Mouse (Mus musculus) c-Kit-positive CD71-positive TER-119-negative erythroid progenitor cells, embryonic 14.5 days (primary cell): Measurements from ENCODE around the gene Hephl1.
"Not testable (repeated sequence)": the region's sequence is repeated elsewhere in the genome, so short reads cannot be mapped to it uniquely, and the experiment has no call there.

Experiments
- DNase-seq: peaks from one replicate; pipeline ENCODE4 v3.0.0-alpha.2; 2013; ENCODE audit warnings: low read depth

Hephl1 gene

DNA sequence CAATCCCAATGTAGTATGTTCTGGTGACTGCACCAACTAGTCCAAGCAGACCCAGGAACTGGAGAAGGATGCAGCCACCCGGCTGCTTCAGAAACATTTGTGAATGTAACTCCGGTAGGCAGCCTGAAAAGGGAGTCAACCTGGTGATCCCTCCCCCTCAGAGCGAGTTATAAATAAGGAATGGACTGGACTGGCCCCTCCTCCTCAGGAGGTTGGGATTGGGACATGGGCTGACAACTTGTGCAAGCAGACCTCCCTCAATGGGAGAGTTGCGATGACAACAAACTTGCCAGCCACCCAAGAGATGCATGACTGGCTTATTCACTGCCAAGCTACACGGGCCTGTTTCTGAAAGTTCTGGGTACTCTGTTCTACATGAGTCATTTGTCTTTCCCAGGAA lies at the start of gene Hephl1:
TSS of gene Hephl1 (minus strand) at position 101 of the 400 bp plus-strand sequence.
- no peak for DNase-seq

DNA sequence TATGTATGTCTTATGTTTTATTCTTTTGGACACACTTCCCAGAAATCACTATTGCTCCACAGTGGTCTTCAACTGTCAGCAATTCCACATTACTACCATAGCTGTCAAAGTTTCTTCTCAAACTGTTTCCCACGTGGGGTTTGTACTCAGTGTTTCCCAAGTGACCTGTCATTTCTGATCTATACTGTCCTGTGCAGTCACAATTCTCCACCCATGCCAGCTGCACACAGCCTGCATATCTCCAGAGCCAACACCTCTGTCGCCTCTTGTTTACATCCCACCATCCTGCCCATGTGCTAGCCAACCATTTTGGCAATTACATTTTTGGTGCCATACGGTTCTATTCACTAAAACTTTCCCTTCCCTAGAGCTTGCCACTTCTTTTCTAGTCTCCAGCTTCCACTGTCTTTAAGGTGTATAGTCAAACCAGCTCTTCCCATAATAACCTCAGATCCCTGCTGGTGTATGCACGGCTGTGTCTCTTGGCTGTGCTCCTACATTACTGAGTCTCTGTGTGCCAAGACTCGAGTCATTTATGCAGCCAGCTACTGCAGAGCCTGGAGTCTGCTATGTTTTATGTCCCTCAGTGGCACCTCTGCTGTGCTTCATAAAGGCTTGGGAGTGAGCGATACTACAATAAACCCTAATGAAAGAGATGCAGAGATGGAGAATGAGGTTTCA lies 37.5 kb upstream of the Hephl1 start:
- no peak for DNase-seq

DNA sequence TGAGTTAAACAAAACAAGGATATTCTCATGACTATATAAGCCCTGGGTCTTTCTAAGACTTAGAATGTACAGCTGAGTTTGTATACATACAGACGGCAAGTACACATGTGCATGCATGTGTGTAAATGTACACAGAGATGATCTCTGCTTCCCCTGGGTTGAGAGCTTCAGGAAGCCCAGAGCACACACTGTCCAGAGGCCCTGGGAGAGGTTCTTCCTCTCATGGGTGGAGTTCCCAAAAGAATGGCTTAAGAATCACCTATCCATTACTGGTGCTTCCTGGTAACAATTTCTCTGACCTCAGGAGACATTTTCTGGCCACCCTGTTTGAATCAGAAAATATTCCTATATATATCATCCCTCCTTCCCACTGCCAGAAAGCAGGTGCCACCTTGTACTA lies 28.6 kb upstream of the Hephl1 start:
- DNase-seq: no peak

DNA sequence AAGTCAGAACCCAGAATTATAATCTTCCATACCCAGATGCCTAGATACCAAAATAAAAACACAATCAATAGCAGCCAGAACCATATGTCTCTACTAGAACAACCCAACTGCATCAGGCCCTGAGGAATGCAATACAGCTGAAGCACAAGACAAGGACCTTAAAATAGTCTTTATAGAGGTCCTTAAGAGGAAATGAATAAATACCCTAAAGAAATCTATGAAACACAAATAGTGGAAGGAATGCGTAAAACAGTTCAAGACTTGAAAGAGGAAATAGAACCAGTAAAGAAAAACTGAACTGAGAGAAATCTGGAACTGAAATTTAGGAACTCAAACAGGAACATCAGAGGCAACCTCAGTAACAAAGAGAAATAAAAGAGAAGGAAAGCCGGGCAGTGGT lies 14.0 kb upstream of the Hephl1 start:
- DNase-seq: no peak

DNA sequence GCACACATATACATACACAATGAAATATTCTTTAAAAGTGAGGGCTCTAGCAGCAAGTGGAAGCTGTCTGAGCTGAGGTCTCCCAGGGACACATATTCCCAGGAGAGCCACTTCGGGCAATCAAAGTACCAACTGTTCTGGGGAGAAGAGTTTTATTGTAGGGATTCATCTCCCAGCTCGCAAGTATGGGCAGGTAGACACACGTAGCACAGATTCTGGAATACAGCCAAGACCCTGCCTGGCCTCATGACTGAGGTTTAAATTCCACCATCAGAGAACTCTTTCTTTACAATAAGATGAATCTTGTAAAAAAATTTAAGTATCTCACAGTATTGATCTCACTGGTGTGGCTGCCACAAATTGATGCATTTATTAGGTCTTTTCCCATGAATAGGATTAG lies 10.5 kb upstream of the Hephl1 start:
- DNase-seq: no peak

DNA sequence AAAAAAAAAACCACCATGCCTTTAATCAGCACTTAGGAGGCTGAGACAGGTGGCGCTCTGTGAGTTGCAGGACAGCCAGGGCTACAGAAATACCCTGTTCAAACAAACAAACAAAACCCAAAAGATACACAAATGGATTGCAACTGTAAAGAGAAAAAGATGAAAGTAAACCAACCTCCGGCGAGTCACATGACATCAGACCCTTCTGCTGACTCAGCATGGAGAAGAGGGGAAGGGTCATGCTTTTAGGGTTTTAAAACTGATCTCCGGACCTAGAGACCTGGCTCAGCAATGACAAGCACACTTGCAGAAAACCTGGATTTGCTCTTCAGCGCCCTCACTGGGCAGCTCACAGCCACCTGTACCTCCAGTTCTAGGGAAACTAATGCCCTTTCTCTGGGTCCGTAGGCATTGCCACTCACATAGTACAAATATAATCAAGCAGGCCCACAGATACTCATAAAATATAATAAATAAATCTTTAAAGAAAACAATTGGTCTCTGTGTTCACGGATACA lies 9.0 kb upstream of the Hephl1 start:
- DNase-seq: no peak

DNA sequence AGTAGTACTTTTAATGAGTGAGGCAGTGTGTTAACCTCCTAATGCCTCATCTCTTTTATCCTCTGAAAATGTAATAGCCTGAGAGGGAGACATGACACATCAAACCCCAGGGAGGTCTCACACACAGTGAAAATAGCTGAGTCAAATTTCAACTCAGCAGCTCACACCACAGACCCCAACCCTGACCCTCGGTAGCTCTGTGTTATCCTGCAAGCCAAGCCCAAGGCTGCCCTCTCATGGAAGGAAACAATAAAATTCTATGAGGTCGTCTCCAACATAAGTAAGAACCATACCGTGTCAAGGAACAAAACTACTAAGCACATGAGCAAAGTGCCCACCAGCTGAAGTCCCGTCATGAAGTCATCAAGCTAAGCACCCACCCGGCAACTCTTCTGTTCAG lies 8.3 kb upstream of the Hephl1 start:
- DNase-seq: no peak

DNA sequence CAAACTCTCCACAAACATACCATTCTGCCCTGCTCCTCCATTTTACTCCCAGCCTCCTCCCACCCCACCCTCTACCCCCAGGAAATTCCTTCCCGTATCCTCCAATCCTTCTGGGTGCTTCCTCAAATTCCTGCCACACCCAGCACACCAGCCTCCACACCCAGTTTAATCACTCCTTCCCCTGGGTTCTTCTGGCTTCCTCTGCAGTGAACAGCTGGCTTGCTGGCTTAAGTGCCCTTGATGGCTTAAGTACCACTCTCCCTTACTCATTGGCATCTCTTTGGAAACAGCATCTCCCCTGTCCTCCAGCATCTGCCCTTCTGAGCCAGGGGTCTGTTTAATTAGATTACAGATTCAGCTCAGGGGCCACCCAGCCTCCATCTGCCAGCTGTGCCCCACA lies 7.6 kb upstream of the Hephl1 start:
- DNase-seq: no peak

DNA sequence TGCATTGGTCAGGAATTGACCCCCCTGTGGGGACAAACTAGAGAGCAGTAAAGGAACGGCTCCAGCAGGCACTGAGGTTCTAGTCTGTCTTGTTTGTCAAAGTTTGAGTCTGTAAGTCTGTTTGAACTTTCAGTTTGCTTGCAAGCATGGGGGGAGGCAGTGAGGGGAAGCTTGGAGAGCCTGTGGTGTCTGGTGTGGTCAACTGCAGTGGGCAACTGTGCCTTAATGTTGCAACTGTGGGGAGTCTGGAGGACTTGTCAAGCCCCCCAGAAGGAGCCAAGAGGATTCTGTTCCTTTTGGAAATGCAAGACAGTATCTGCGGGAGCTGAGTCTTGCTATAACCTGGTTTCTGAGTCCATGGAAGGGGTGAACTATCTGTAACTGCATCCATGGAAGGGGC lies 4.3 kb upstream of the Hephl1 start:
- no peak for DNase-seq

DNA sequence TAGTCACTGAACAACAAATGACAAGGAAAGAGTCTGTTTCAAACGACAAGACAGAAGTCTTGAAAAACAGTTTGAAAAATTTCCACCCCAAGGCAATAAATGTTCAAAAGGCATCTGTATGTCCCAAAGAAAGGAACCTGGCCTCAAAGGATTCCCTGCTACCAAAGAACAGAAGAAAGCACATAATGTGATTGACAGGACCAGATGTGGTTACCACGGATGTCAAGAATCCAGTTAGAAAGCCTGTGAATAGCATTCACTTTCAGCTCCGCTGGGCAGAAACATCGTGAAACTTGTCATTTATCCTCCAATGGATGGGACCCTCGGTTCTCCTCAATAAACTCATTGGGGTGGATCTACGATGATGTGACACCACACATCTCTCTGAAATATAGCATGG lies 2.2 kb upstream of the Hephl1 start:
- no peak for DNase-seq

DNA sequence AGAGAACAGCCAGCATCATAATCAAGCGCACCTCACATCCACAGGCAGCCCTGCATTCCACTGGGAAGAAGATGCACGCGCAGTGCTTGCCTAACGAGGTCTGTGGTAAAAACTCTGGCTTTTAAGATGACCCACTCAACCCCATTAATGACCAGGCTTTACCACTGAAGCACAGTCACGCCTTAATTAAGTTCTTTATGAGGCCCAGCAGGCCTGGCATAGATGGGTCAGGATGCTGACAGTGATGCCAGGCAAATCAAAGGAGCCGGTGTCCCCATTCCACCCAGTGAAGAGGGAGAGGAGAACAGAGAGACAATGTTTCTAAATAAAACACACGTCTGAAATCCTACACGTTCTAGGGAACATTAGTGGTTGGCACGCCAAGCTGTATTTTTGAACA lies 3.8 kb downstream of the Hephl1 start:
- no peak for DNase-seq

DNA sequence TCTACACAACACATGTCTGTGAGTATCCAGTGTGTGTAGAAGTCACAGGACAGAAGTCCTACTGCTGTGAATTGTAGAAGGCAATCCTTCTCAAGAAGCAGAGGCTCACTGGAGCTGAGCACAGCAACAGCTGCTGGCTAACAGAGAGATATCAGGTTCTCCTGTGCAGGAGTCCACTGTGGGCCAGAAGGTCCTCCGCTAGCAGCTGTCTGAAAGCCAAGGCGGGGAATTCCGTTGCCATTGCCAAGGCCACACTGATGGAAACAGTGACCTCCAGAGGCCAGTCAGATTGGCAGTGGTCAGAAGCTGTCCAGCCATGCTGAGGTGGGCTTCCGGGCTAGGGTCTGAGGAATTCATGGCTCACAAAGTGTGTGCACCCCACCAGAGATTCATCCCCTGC lies 6.8 kb downstream of the Hephl1 start:
- DNase-seq: no peak

DNA sequence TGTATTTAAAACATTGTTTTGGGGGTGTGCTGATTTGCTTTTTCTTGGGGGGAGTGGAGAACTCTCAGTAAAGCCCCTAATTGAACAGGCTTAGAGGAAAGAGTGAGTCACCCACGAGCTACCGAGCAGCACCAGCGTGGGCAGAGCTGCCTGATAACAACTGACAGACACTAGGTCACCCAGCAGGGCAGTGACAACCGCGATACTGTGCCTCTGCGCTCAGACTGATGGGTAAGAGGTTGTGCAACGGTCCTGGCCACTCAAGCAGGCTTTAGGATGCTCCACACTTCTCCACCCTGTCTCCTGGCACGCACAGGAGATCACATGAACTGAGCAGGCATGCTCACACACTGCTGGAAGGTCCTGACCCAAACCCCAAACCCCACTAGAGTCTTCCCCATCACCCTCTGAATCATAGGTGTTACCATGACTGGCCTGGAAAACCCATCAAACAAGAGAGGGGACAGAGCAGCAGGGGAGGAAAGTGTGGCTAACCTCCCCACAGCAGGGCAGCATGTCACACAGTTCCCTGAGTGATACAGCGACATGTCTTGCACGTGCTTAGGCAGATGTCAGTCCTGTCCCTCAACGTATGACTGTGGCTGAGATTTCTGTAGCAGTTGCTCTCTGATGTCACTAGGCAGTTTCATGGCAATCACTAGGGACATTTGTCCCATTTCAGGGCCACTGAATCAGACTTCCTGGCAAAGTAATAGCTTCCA lies 8.2 kb downstream of the Hephl1 start:
- DNase-seq: no peak

DNA sequence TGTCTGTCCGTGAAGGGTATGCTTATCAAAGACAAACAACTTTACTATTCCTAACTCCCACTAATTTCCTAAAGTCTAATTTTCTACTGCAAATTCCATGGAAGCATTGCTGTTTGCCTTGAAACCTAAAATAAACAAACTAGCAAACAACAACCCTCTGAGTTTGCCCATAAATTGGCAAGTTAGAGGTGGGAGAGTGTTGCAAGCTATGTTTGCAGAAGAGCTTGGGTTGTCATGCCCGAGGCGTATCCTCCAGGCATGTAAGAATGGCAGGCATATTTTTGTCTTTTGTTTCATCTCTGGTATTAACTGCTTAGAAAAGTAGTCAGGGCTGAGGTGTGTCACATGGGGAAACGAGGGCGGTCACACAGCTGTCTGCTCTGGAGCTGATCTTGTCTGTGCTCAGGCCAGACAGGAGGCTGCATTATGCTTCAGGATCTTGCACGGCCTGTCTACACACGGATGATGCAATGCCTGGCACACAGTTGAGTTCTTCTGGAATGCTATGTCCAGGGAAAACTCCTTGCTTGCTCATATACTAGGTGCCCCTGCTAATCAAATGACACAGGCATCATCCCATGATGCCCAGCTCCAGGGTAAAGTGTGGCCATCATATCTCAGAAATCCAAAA lies 10.3 kb downstream of the Hephl1 start:
- no peak for DNase-seq

DNA sequence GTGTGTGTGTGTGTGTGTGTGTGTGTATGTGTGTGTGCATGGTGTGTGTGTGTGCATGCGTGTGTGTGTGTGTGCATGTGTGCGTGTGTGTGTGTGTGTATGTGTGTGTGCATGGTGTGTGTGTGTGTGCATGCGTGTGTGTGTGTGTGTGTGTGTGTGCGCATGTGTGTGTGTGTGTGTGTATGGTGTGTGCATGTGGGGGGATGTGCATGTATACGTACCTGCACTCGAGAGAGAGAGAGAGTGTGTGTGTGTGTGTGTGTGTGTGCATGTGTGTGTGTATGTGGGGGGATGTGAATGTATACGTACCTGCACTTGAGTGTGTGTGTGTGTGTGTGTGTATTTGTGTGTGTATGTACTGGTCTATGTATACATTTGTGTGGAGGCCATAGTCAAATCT lies 13.5 kb downstream of the Hephl1 start:
- not testable (repeated sequence) for DNase-seq

DNA sequence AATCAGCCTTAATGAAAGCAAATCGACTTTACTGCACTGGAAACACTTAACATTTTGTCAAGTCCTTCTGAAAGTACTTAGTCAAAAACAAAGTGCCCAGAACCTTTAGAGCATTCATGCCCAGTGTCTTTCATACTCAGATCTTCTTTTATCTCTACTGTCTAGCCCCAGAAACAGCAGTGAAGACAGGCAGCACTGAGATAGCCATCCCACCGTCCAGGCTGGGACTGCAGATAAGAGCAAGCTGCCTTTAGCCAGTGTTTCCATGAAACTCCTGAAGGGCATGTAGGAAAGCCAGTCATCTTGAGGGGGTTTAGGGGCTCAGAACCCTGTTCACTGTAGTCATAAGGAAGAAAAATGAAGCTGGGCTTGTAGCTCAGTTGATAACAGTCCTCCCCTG lies 14.7 kb downstream of the Hephl1 start:
- peak; percentile 28 for DNase-seq

DNA sequence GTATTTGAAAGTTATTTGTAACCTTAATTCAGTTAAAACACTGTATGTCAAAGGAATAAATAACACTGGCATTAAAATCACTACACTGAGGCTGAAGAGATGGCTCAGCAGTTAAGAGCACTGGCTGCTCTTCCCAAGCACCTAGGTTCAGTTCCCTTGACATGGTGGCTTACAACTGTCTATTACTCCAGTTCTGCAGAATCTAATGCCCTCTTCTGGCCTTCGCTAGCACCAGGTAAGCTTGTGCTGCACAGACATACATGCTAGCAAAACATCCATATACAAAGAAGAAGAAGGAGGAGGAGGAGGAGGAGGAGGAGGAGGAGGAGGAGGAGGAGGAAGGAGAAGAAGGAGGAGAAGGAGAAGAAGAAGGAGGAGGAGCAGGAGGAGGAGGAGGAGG lies 15.7 kb downstream of the Hephl1 start:
- no peak for DNase-seq

DNA sequence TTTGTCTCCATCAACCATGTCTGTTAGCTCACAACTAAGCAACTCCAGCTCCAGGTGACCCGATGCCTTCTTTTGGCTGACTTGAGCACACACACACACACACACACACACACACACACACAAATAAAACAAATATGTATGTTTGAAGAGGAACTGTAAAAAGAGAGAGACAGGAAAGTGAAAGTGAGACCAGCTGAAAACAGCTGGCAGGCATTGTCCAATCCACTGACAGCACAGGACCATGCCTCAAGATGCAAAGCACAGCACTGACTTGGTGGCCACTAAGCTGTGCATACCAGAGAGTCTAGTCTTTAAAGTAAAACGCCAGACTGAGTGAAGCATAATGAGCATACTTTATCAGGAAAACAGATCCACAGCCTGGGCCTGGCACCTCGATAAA lies 16.7 kb downstream of the Hephl1 start:
- DNase-seq: no peak

DNA sequence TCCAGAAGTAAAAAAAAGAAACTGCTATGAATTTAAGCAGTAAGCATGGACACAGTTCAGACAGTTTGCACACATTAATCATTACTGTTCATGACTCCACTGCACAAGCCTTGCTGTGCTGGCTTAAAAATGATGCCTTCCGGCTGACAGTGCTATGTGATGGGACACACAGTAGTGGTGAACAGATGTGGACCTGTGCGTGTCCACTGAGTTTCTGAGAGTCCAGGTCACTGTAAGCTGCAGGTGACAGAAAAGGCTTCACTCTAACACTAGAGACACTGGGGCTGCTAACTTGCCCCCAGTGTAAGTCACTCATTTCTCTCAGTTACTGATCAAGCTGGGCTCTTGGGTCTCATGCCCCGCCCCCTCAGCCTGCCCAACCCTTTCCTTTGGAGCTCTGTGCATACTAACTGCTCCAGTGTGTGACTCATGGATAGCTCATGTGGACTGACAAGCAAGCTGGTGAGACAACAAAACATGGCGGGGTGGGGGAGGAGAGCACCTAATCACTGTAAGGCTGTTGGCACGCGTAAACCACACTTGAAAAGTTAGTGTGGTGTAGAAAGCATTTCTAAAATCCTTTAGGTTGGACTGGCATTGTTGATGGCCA lies 43.1 kb downstream of the Hephl1 start:
- no peak for DNase-seq

DNA sequence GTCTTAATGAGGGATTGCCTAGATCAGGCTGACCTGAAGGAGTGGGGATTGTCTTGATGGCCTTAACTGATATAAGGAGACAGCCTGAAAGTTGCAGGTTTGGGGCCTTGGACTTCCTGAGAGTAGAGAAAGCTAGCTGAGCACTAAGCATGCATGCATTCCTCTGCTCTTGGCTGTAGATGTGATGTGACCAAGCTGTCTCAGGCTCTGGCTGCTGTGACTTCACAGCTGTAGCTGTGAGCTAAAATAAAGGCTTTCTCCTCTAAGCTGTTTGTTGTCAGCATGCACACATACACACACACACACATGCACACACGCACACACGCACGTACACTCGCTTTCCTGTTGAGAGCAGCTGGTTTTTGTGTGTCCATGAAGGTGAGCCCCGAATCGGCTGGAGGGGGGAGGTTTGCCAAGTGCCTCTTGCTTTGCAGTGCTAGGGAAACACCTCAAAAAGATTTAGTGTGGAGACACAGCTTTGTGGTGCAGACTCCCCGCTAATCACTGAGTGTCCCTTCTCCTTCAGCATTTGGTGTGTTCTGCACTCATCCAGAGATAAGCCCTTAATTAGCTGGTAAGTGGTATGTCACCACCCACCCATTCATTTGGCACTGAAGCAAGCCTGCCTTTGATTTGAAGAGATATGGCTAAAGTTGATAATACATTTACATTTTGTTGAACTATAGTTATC lies 43.8 kb downstream of the Hephl1 start:
- no peak for DNase-seq

DNA sequence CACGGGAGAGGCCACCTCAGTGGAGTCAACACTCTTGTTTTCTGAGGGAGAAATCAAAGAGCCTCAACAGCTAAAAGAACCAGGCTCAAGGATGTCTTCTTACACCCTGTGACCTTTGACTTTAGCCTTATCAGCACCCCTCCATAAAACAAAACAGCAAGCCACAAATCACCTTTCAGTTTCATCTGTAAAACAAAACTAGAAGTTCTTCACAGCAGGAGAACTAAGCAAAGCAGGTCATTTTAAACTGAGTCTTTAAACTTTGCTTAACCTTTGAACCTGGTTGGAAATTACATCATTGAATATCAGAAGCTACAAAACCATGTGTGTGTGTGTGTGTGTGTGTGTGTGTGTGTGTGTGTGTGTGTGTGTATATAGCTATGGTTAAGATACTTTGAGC lies 47.7 kb downstream of the Hephl1 start:
- DNase-seq: no peak

DNA sequence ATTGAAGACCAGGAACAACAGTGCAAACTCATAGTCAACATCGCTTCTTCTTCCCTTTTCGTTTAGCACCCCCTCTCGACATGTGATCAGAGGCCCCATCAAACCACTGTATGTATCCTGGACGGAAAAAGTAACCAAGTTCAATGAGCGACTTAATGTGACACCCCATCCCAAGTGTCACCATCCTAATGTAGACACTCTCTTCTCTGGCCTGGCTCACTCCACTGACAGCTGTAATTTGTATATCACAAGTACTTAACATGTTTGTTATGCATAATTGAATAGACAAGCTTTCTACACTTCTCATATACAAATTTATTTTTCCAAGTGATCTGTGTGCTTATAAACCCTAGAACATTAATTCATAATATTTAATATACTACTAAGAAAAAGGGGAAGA lies 51.1 kb downstream of the Hephl1 start:
- DNase-seq: no peak
